Mouse (Mus musculus): ENCODE data around the gene Tha1.
A peak's percentile ranks its signal among the peaks of the same experiment; 100 is the strongest.

- no peak for TF ChIP-seq CTCF (IDR thresholded peaks at IDR 0.05; ENCODE audit: extremely low read depth, insufficient read depth, low read length)
- TF ChIP-seq POLR2A (IDR thresholded peaks at IDR 0.05; ENCODE audit: extremely low read depth, insufficient read depth, low read length): peak; percentile 73
Measured at GRCm38 (mm10) chr11:117872861-117873608, at the start of gene Tha1.
